Mouse (Mus musculus) small intestine, adult 2 months (tissue): ENCODE measurements around the gene Galk1. TPM values are rescaled to one million over a fixed set of nuclear protein-coding genes. Genes with fewer than 3 reads are reported as not detected.
A peak's percentile ranks its signal among the peaks of the same experiment; 100 is the strongest.

Experiments used
- H3K27ac ChIP-seq: fragments of 200-500 bp; 2 replicates; pipeline ENCODE4 v1.5.1; 2012; ENCODE audit warnings: low read depth, low read length, control low read depth, inconsistent platforms; ENCODE audit not compliant: insufficient read depth
- H3K27me3 ChIP-seq: fragments of 200-500 bp; 2 replicates; pipeline ENCODE4 v1.6.1; 2012; ENCODE audit warnings: mild to moderate bottlenecking, moderate library complexity, low read length, inconsistent platforms; ENCODE audit not compliant: control insufficient read depth, insufficient read depth
- H3K36me3 ChIP-seq: fragments of 200-500 bp; 2 replicates; pipeline ENCODE4 v1.6.1; 2012; ENCODE audit warnings: mild to moderate bottlenecking, low read length, control low read depth, inconsistent platforms; ENCODE audit not compliant: control insufficient read depth, insufficient read depth
- H3K4me1 ChIP-seq: fragments of 200-500 bp; 2 replicates; pipeline ENCODE4 v1.6.1; 2012; ENCODE audit warnings: low read length, inconsistent platforms, mixed read lengths; ENCODE audit not compliant: control insufficient read depth, insufficient read depth, insufficient read length
- H3K4me3 ChIP-seq: fragments of 200-500 bp; 2 replicates; pipeline ENCODE4 v1.5.1; 2012; ENCODE audit warnings: low read depth, mild to moderate bottlenecking, control low read depth, inconsistent platforms, low read length, moderate library complexity
- CTCF ChIP-seq: fragments of 200-500 bp; IDR thresholded peaks from 2 replicates; pipeline ENCODE4 v1.5.1; 2012; ENCODE audit warnings: low read depth, mild to moderate bottlenecking, control low read depth, inconsistent platforms, low read length, moderate library complexity, mixed read lengths; ENCODE audit not compliant: insufficient replicate concordance, insufficient read length; ENCODE audit errors: extremely low read depth
- POLR2A ChIP-seq: fragments of 200-500 bp; IDR thresholded peaks from 2 replicates; pipeline ENCODE4 v1.6.1; 2012; ENCODE audit warnings: low read depth, mild to moderate bottlenecking, control low read depth, inconsistent platforms, low read length, moderate library complexity
- WGBS: fragments of 180-500 bp; shearing (Covaris S2); methylation state at CpG from one replicate; pipeline ENCODE4 v1.1.7; 2018; 5-methylcytosine and 5-hydroxymethylcytosine counted together
- polyA plus RNA-seq: library from polyadenylated mRNA; depleted of rRNA; stranded (reverse); fragments of >200 nt; gene quantifications from 2 replicates; pipeline ENCODE4 v1.2.3, GENCODE M21; 2012; rRNA removed

Gene Galk1
- polyA plus RNA-seq = 39.5 and 53.3 TPM in 2 replicates

- 1% methylated on average over 55 of the region's 55 CpGs for WGBS
- peak within 1 kb of the TSS; percentile 29; the same call in 1 of the 2 replicates for H3K27ac ChIP-seq
- no peak for TF ChIP-seq CTCF
- peak; percentile 72 for TF ChIP-seq POLR2A
These were observed at the start of gene Galk1 for GRCm38 (mm10) chr11:116012262-116012947. Gene Galk1 (minus strand): TSS chr11:116012719.

DNA sequence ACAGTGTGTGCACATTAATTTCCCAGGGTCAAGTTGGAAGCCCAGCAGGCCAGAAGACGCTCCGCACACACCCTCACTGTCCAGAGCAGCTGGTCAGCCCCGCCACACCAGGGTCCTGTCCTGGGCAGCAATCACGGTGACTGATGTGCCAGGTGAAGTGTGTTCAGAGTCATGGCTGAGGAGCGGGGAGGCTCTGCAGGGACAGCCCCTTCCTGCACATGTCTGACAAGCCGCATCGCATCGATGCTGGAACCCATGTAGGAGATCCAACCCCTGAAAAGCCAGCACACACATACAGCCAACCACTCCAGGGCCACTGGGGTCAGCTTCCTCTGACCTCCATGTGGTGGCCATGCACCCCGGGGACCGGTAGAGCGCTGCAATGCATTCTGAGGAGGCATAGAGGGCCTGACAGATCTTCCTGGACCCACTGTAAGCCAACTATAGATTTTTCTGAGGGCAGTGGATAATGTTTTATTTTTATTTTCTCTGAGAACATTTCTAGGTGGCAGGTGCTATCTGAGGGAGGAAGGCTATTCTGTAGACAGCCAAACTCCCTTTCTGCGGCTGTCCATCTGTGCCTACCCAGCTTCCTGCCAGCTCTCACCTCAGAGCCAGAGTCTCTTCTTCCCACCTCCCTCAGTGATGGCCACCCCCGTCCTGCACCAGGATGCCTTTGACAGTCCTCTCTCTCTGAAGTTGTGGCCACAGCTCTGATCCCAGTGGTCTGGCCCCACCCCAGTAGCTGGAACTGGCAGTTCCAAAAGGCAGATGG lies 49.3 kb upstream of the Galk1 start:
- H3K27me3 ChIP-seq = no peaks in the 10 kb centered on the region
- H3K27ac ChIP-seq = no peak overlapping the region
- peaks cover 12% of the 10 kb centered on the region for H3K4me1 ChIP-seq
- TF ChIP-seq POLR2A (no peak), CTCF (no peak)
- H3K4me3 ChIP-seq = no peak overlapping the region
- WGBS = 92% methylated on average over 13 of the region's 13 CpGs
- peaks cover 15% of the 10 kb centered on the region; the same call in 1 of the 2 replicates for H3K36me3 ChIP-seq

More at GRCm38 (mm10) chr11:116012262-116012947, at the start of gene Galk1:
- H3K27me3 ChIP-seq = no peaks in the 10 kb centered on the region
- H3K4me1 ChIP-seq = peaks cover 16% of the 10 kb centered on the region
- H3K36me3 ChIP-seq = peaks cover 17% of the 10 kb centered on the region
- H3K4me3 ChIP-seq = peak within 1 kb of the TSS; percentile 81

- Histone ChIP-seq H3K4me3 (no peak overlapping the region), H3K36me3 (peaks cover 25% of the 10 kb centered on the region), H3K27ac (peak overlapping the region; percentile 91), H3K27me3 (no peaks in the 10 kb centered on the region), H3K4me1 (peaks cover 12% of the 10 kb centered on the region)
- TF ChIP-seq POLR2A (no peak), CTCF (no peak)
- WGBS = 39% methylated on average over 9 of the region's 9 CpGs
These were observed 48.1 kb upstream of the Galk1 start for GRCm38 (mm10) chr11:116060596-116060995.

DNA sequence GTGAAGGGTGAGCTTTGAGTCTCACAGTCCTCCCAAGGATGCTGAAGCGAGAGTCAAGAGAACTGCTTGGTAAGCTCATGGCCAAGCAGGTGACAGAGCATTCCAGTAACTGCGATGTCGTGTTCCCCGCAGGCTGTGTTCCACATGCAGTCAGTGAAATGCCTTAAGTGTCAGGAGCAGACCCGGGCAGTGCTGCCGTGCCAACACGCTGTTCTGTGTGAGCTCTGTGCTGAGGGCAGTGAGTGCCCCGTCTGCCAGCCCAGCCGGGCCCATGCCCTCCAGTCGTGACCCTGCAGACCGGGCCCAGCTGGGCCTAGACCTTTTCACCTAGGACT lies 47.1 kb upstream of the Galk1 start:
- H3K36me3 ChIP-seq = peaks cover 35% of the 10 kb centered on the region
- no peaks in the 10 kb centered on the region for H3K27me3 ChIP-seq
- no peak overlapping the region for H3K4me3 ChIP-seq
- WGBS = 93% methylated on average over 11 of the region's 11 CpGs
- H3K27ac ChIP-seq = no peak overlapping the region
- peaks cover 12% of the 10 kb centered on the region for H3K4me1 ChIP-seq
- TF ChIP-seq POLR2A (no peak), CTCF (no peak)

GRCm38 (mm10) chr11:116058868-116059690 lies 46.6 kb upstream of the Galk1 start:
- Histone ChIP-seq H3K27me3 (no peaks in the 10 kb centered on the region), H3K36me3 (peaks cover 40% of the 10 kb centered on the region), H3K4me3 (no peak overlapping the region), H3K27ac (no peak overlapping the region), H3K4me1 (peaks cover 12% of the 10 kb centered on the region)
- WGBS = 93% methylated on average over 17 of the region's 17 CpGs
- TF ChIP-seq POLR2A (no peak), CTCF (no peak)

DNA sequence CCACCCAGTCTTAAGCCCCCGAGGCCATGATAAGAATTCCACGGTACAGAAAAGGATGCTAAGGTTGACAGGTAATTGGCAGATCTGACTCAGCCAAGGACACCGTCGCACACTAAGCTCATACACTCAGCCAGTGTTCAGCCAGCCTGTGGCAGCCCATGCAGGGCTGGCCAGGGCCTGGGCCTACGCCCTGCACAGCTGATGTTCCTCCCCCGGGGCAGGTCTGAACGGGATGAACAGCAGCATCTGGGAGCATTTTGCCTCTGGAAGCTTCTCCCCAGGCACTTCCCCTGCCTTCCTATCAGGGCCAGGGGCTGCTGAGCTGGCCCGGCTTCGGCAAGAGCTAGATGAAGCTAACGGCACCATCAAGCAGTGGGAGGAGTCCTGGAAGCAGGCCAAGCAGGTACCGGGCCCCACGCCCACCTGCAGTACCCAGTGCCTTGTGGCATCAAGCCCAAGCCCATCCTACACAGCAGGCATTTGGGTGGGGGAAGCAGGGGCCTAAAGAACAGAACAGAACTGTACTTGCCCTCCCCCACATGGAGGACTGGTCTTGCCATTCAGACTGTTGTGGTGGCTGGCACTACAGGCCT lies 45.6 kb upstream of the Galk1 start:
- no peak for TF ChIP-seq CTCF
- TF ChIP-seq POLR2A = no peak
- no peaks in the 10 kb centered on the region for H3K27me3 ChIP-seq
- peaks cover 12% of the 10 kb centered on the region for H3K4me1 ChIP-seq
- H3K36me3 ChIP-seq = peaks cover 49% of the 10 kb centered on the region
- 62% methylated on average over 12 of the region's 12 CpGs for WGBS
- no peak overlapping the region for H3K27ac ChIP-seq
- H3K4me3 ChIP-seq = no peak overlapping the region
